Mouse (Mus musculus) MEL (cell line): ENCODE data around the gene Mdh2.

Source experiments
- CTCF ChIP-seq, 3 experiments: IDR thresholded peaks in 2 of 3; conservative IDR thresholded peaks in 1 of 3; 2 replicates each; pipeline ENCODE4 v1.5.1; 2011 to 2012; ENCODE audit warnings: low read length in 3 of 3, low read depth in 2 of 3, mild to moderate bottlenecking in 2 of 3, improper control_type of control experiment in 1 of 3, inconsistent platforms in 1 of 3, mixed read lengths in 1 of 3, moderate library complexity in 1 of 3; ENCODE audit not compliant: control insufficient read depth in 1 of 3, insufficient read depth in 1 of 3, poor library complexity in 1 of 3, severe bottlenecking in 1 of 3
- EP300 ChIP-seq, 2 experiments: IDR thresholded peaks; 2 replicates each; pipeline ENCODE4 v1.6.1; 2011; ENCODE audit warnings: improper control_type of control experiment in 2 of 2, low read length in 2 of 2, low read depth in 1 of 2, mild to moderate bottlenecking in 1 of 2
- GABPA ChIP-seq: IDR thresholded peaks from 2 replicates; pipeline ENCODE4 v1.6.1; 2012; ENCODE audit warnings: low read depth, mild to moderate bottlenecking, inconsistent platforms, low read length, improper control_type of control experiment, moderate library complexity
- MYC ChIP-seq: IDR thresholded peaks from 2 replicates; pipeline ENCODE4 v1.6.1; 2011; ENCODE audit warnings: low read depth, mild to moderate bottlenecking, low read length, improper control_type of control experiment, moderate library complexity
- NRF1 ChIP-seq: IDR thresholded peaks from 2 replicates; pipeline ENCODE4 v1.6.1; 2014; ENCODE audit warnings: low read depth, mild to moderate bottlenecking, inconsistent platforms, low read length, improper control_type of control experiment, moderate library complexity; ENCODE audit not compliant: poor library complexity, insufficient read depth, severe bottlenecking
- POLR2A ChIP-seq, 2 experiments: IDR thresholded peaks; 2 replicates each; pipeline ENCODE4 v1.6.1; 2011 to 2012; ENCODE audit warnings: low read length in 2 of 2, mild to moderate bottlenecking in 2 of 2, control low read depth in 1 of 2, improper control_type of control experiment in 1 of 2, low read depth in 1 of 2, moderate library complexity in 1 of 2; ENCODE audit not compliant: control insufficient read depth in 1 of 2, insufficient read depth in 1 of 2, poor library complexity in 1 of 2
- SIN3A ChIP-seq: IDR thresholded peaks from 2 replicates; pipeline ENCODE4 v1.6.1; 2012; ENCODE audit warnings: low read length, improper control_type of control experiment, inconsistent platforms
- TBP ChIP-seq: IDR thresholded peaks from 2 replicates; pipeline ENCODE4 v1.8.0; 2011; ENCODE audit warnings: low read depth, low read length, improper control_type of control experiment
- TCF12 ChIP-seq: IDR thresholded peaks from 2 replicates; pipeline ENCODE4 v1.6.1; 2014; ENCODE audit warnings: low read depth, mild to moderate bottlenecking, inconsistent platforms, low read length, improper control_type of control experiment, moderate library complexity
- ZNF384 ChIP-seq: IDR thresholded peaks from 2 replicates; pipeline ENCODE4 v1.6.1; 2012; ENCODE audit warnings: low read depth, mild to moderate bottlenecking, inconsistent platforms, low read length, improper control_type of control experiment

- TF ChIP-seq ZNF384, result no peak
- no peak for TF ChIP-seq TCF12
- TF ChIP-seq TBP, result no peak
- TF ChIP-seq EP300 (IDR thresholded peaks at IDR 0.05; ENCODE audit: low read depth in 1 of 2, low read length in 2 of 2), result no peak
- TF ChIP-seq MYC, result no peak
- no peak for TF ChIP-seq POLR2A (IDR thresholded peaks at IDR 0.05; ENCODE audit: control insufficient read depth in 1 of 2, insufficient read depth in 1 of 2, low read depth in 1 of 2, low read length in 2 of 2, poor library complexity in 1 of 2)
- TF ChIP-seq CTCF (IDR thresholded peaks at IDR 0.05 in 2 of 3, conservative IDR thresholded peaks at IDR 0.05 in 1 of 3; ENCODE audit: control insufficient read depth in 1 of 3, insufficient read depth in 1 of 3, low read depth in 2 of 3, low read length in 3 of 3, poor library complexity in 1 of 3, severe bottlenecking in 1 of 3), result no peak
- no peak for TF ChIP-seq GABPA
- TF ChIP-seq NRF1, result no peak
- TF ChIP-seq SIN3A, result no peak
Measured at GRCm38 (mm10) chr5:135742941-135743740, 35.1 kb upstream of the Mdh2 start.
